Mouse (Mus musculus) embryonic facial prominence, embryonic 11.5 days (tissue): ENCODE measurements around the gene Ghsr. TPM values are rescaled to one million over a fixed set of nuclear protein-coding genes. Genes with fewer than 3 reads are reported as not detected.

Source experiments
- polyA plus RNA-seq: library from polyadenylated mRNA; unstranded; fragments of >200 nt; fragmentation: Nextera tagmentation; extraction: Ambion mirVana; gene quantifications from 2 replicates; pipeline ENCODE4 v1.2.1, GENCODE M21; 2014

Ghsr gene
- polyA plus RNA-seq, 1 experiment from 2014 or later = not detected

Other genes with a start within 250 kb of the Ghsr start
- 83.5 and 93.7 TPM in 2 replicates for gene Ect2, start 217.5 kb upstream of the Ghsr start, polyA plus RNA-seq
- gene Nceh1, start 188.4 kb upstream of the Ghsr start, polyA plus RNA-seq = 2.2 and 3.9 TPM in 2 replicates
- gene Tnfsf10, start 54.3 kb upstream of the Ghsr start, polyA plus RNA-seq = not detected in 2 replicates